Mouse (Mus musculus) gonadal fat pad, adult 2 months (tissue): ENCODE measurements around the gene Sowahb. TPM values are rescaled to one million over a fixed set of nuclear protein-coding genes. Genes with fewer than 3 reads are reported as not detected.

Experiments used
- DNase-seq: peaks from one replicate; pipeline ENCODE4 v3.0.0-alpha.2; 2012; ENCODE audit warnings: low read depth
- polyA plus RNA-seq: library from polyadenylated mRNA; depleted of rRNA; stranded (reverse); fragments of >200 nt; gene quantifications from 2 replicates; pipeline ENCODE4 v1.2.3, GENCODE M21; 2012; rRNA removed

The Sowahb gene
- polyA plus RNA-seq, 1 experiment = 0.80 TPM

GRCm38 (mm10) chr5:93002615-93003014, 42.2 kb downstream of the Sowahb start:
- DNase-seq = no peak

- DNase-seq = no peak
Measured at GRCm38 (mm10) chr5:93000774-93001757, 43.8 kb downstream of the Sowahb start.

- no peak for DNase-seq
Measured at GRCm38 (mm10) chr5:93000060-93000459, 44.8 kb downstream of the Sowahb start.

DNA sequence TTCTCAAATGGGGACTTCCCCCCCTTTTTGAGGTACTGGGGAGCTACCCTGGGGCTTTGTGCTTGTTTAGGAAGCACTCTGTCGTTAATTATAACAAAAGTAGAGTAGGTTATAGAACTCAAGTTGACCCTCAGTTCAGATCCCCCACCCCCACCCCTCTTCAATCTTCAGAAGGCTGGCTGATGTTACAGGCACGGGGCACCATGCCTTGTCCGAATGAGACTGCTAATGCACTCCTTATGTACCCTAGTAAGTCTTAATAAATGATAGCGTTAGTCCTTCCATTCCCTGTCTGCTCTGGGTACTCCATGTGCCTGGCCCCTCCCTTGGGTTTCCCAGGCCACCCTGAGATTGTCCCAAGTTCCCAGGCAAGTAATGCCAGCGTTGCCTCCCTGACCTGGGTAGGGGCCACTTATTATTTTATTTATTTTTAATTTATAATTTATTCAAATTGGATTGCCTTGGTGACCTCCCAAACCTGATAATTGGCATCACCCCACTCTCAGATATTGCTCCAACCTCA, 46.3 kb downstream of the Sowahb start:
- no peak for DNase-seq

GRCm38 (mm10) chr5:92997428-92998120, 47.2 kb downstream of the Sowahb start:
- no peak for DNase-seq

GRCm38 (mm10) chr5:92994861-92995260, 50.0 kb downstream of the Sowahb start:
- no peak for DNase-seq

- DNase-seq = no peak
Measured at GRCm38 (mm10) chr5:92994309-92994708, 50.5 kb downstream of the Sowahb start.

GRCm38 (mm10) chr5:92992106-92992505, 52.7 kb downstream of the Sowahb start:
- no peak for DNase-seq

Other genes with a start within 250 kb of the Sowahb start
- 18.1 and 18.4 TPM in 2 replicates for gene Sept11, start 48.4 kb upstream of the Sowahb start, polyA plus RNA-seq
- 131 and 158 TPM in 2 replicates for gene Ccni, start 161.5 kb upstream of the Sowahb start, polyA plus RNA-seq
- 0.26 and 1.0 TPM in 2 replicates for gene 2010109A12Rik, start 161.5 kb upstream of the Sowahb start, polyA plus RNA-seq
- 20.9 and 24.9 TPM in 2 replicates for gene Ccng2, start 222.2 kb upstream of the Sowahb start, polyA plus RNA-seq